14 mouse cellular contexts compared by ENCODE assay signal in genomic region chr14:23729377-23729776, GRCm38 (mm10).
A peak's percentile ranks its signal among the peaks of the same experiment; 100 is the strongest.
DNase-seq lines count a peak whose midpoint lies in the region; ATAC-seq and TF ChIP-seq lines count a peak whose summit lies in the region.
"Had no signal": no experiment of that assay in that cellular context is flagged by ENCODE, and none has a peak within 500 bp of the region (broad histone marks: within the 10 kb centered on the region; RNA-seq: fewer than 3 reads in every experiment).

No protein-coding gene starts in this region.

- 0 out of 2 replicates have a peak, but pooled peaks cover under 1% of the 10 kb centered on the region for H3K4me1 ChIP-seq in neural tube, embryonic 15.5 days
- no peaks in the 10 kb centered on the region for H3K4me1 ChIP-seq in embryonic facial prominence, embryonic 14.5 days (ENCODE audit: control insufficient read depth, insufficient read depth, low read length)
- H3K4me1 ChIP-seq in stomach, postnatal 0 days (replicated peaks; ENCODE audit: control insufficient read depth, insufficient read depth), result no peaks in the 10 kb centered on the region
- H3K4me1 ChIP-seq in heart, embryonic 11.5 days (ENCODE audit: control insufficient read depth, insufficient read depth, low read length), result no peaks in the 10 kb centered on the region
- H3K4me1 ChIP-seq: liver, embryonic 12.5 days had no signal

- TF ChIP-seq CTCF in stomach, postnatal 0 days (IDR thresholded peaks at IDR 0.05; ENCODE audit: low read depth), result no peak

- peak; percentile 21 for DNase-seq in adrenal gland, postnatal 14 days
- DNase-seq in adrenal gland, postnatal 25 days, result no peak
- peak; percentile 42 for DNase-seq in neural tube, embryonic 10.5 days (ENCODE audit: extremely low spot score, low spot score)
- DNase-seq in embryonic facial prominence, embryonic 14.5 days (ENCODE audit: low spot score), result peak; percentile 56
- peak; percentile 23 for DNase-seq in stomach, postnatal 0 days (ENCODE audit: low spot score)
- DNase-seq: cerebellum, postnatal 10 days; forebrain, postnatal 0 days; gastrocnemius, postnatal 25 days had no signal

- H3K9ac ChIP-seq in neural tube, embryonic 15.5 days (replicated peaks), result no peak overlapping the region
- H3K9ac ChIP-seq in embryonic facial prominence, embryonic 14.5 days (ENCODE audit: low read depth, low read length), result no peak overlapping the region
- H3K9ac ChIP-seq in stomach, postnatal 0 days (ENCODE audit: low read length), result no peak overlapping the region
- H3K9ac ChIP-seq in heart, embryonic 11.5 days (ENCODE audit: low read depth, low read length), result no peak overlapping the region
- H3K9ac ChIP-seq: forebrain, postnatal 0 days; liver, embryonic 12.5 days had no signal

- WGBS in neural tube, embryonic 15.5 days, result 65% methylated on average over 2 of the region's 2 CpGs
- 33% methylated on average over 2 of the region's 2 CpGs for WGBS in embryonic facial prominence, embryonic 14.5 days
- 37% methylated on average over 2 of the region's 2 CpGs for WGBS in stomach, postnatal 0 days
- 54% methylated on average over 2 of the region's 2 CpGs for whole genome bisulfite sequencing in heart, embryonic 11.5 days (ENCODE audit: insufficient replicate concordance)

- no peak overlapping the region for H3K4me3 ChIP-seq in neural tube, embryonic 15.5 days (replicated peaks)
- H3K4me3 ChIP-seq in embryonic facial prominence, embryonic 14.5 days (ENCODE audit: low read depth, low read length), result no peak overlapping the region
- H3K4me3 ChIP-seq in stomach, postnatal 0 days (ENCODE audit: low read depth, low read length), result no peak overlapping the region
- no peak overlapping the region for H3K4me3 ChIP-seq in heart, embryonic 11.5 days (ENCODE audit: low read depth, low read length)
- H3K4me3 ChIP-seq: liver, embryonic 12.5 days had no signal

- no peak for ATAC-seq in neural tube, embryonic 15.5 days (ENCODE audit: low FRiP score)
- no peak for ATAC-seq in embryonic facial prominence, embryonic 14.5 days (ENCODE audit: low read depth)
- ATAC-seq in stomach, postnatal 0 days (ENCODE audit: low FRiP score, low TSS enrichment), result no peak
- ATAC-seq in cerebellum, adult (ENCODE audit: insufficient number of reproducible peaks, low FRiP score, low TSS enrichment), result no peak
- no peak for ATAC-seq in heart, embryonic 11.5 days (replicated peaks; ENCODE audit: insufficient number of reproducible peaks, low FRiP score, low TSS enrichment)
- ATAC-seq: forebrain, postnatal 0 days; liver, embryonic 12.5 days had no signal

- no peaks in the 10 kb centered on the region for H3K36me3 ChIP-seq in neural tube, embryonic 15.5 days
- no peaks in the 10 kb centered on the region for H3K36me3 ChIP-seq in embryonic facial prominence, embryonic 14.5 days (ENCODE audit: control insufficient read depth, insufficient read depth, low read length)
- no peaks in the 10 kb centered on the region for H3K36me3 ChIP-seq in stomach, postnatal 0 days (ENCODE audit: control insufficient read depth, insufficient read depth, low read length)
- no peaks in the 10 kb centered on the region for H3K36me3 ChIP-seq in heart, embryonic 11.5 days (ENCODE audit: control insufficient read depth, insufficient read depth, low read length)
- H3K36me3 ChIP-seq: G1E; liver, embryonic 12.5 days had no signal

- no peak for TF ChIP-seq EP300 in stomach, postnatal 0 days (optimal IDR thresholded peaks at IDR 0.05)

- H3K9me3 ChIP-seq in neural tube, embryonic 15.5 days (replicated peaks), result no peaks in the 10 kb centered on the region
- no peaks in the 10 kb centered on the region for H3K9me3 ChIP-seq in embryonic facial prominence, embryonic 14.5 days (ENCODE audit: control insufficient read depth, low read length)
- no peaks in the 10 kb centered on the region for H3K9me3 ChIP-seq in stomach, postnatal 0 days (ENCODE audit: control insufficient read depth, low read length)
- H3K9me3 ChIP-seq in heart, embryonic 11.5 days (replicated peaks; ENCODE audit: control insufficient read depth, low read length), result no peaks in the 10 kb centered on the region
- H3K9me3 ChIP-seq: G1E; liver, embryonic 12.5 days had no signal

- no peaks in the 10 kb centered on the region for H3K27me3 ChIP-seq in neural tube, embryonic 15.5 days (replicated peaks)
- H3K27me3 ChIP-seq in embryonic facial prominence, embryonic 14.5 days (replicated peaks; ENCODE audit: control insufficient read depth, insufficient read depth, low read length), result no peaks in the 10 kb centered on the region
- H3K27me3 ChIP-seq in stomach, postnatal 0 days (ENCODE audit: control insufficient read depth, insufficient read depth, low read length), result no peaks in the 10 kb centered on the region
- no peaks in the 10 kb centered on the region for H3K27me3 ChIP-seq in heart, embryonic 11.5 days (ENCODE audit: control insufficient read depth, insufficient read depth, low read length)
- H3K27me3 ChIP-seq: liver, embryonic 12.5 days had no signal

- H3K4me2 ChIP-seq in neural tube, embryonic 15.5 days, result no peak overlapping the region
- H3K4me2 ChIP-seq in embryonic facial prominence, embryonic 14.5 days (ENCODE audit: low read depth, low read length), result no peak overlapping the region
- no peak overlapping the region for H3K4me2 ChIP-seq in stomach, postnatal 0 days (replicated peaks; ENCODE audit: low read depth)
- no peak overlapping the region for H3K4me2 ChIP-seq in heart, embryonic 11.5 days
- H3K4me2 ChIP-seq: liver, embryonic 12.5 days had no signal

- H3K27ac ChIP-seq in neural tube, embryonic 15.5 days (replicated peaks), result no peak overlapping the region
- H3K27ac ChIP-seq in embryonic facial prominence, embryonic 14.5 days (replicated peaks; ENCODE audit: low read depth, low read length), result no peak overlapping the region
- H3K27ac ChIP-seq in stomach, postnatal 0 days (replicated peaks), result no peak overlapping the region
- H3K27ac ChIP-seq in heart, embryonic 11.5 days (ENCODE audit: low read depth, low read length), result no peak overlapping the region
- H3K27ac ChIP-seq: liver, embryonic 12.5 days; macrophage had no signal
